Mouse (Mus musculus): ENCODE data around the gene Cort. TPM values are rescaled to one million over a fixed set of nuclear protein-coding genes. Genes with fewer than 3 reads are reported as not detected.
A peak's percentile ranks its signal among the peaks of the same experiment; 100 is the strongest.

The Cort gene
- polyA plus RNA-seq, 1 experiment from 2014 or later, result 0.30 TPM

GRCm38 (mm10) chr4:149079629-149080028, 46.9 kb downstream of the Cort start:
- no peak overlapping the region for H3K9ac ChIP-seq
- no peaks in the 10 kb centered on the region for H3K9me3 ChIP-seq
- peaks cover 6% of the 10 kb centered on the region for H3K36me3 ChIP-seq
- WGBS, result 88% methylated on average over 6 of the region's 6 CpGs
- no peak overlapping the region for H3K4me2 ChIP-seq (replicated peaks)
- ATAC-seq (ENCODE audit: low FRiP score, low read depth), result no peak
- H3K27me3 ChIP-seq (replicated peaks), result no peaks in the 10 kb centered on the region
- H3K27ac ChIP-seq, result no peak overlapping the region
- H3K4me3 ChIP-seq, result no peak overlapping the region
- peaks cover 12% of the 10 kb centered on the region; the same call in 1 of the 2 replicates for H3K4me1 ChIP-seq

- H3K9me3 ChIP-seq, result no peaks in the 10 kb centered on the region
- peaks cover 12% of the 10 kb centered on the region; the same call in 1 of the 2 replicates for H3K4me1 ChIP-seq
- ATAC-seq (ENCODE audit: low FRiP score, low read depth), result no peak
- no peaks in the 10 kb centered on the region for H3K27me3 ChIP-seq (replicated peaks)
- no peak overlapping the region for H3K4me3 ChIP-seq
- no peak overlapping the region for H3K27ac ChIP-seq
- peaks cover 9% of the 10 kb centered on the region for H3K36me3 ChIP-seq
- no peak overlapping the region for H3K4me2 ChIP-seq (replicated peaks)
- 54% methylated on average over 4 of the region's 4 CpGs for WGBS
- no peak overlapping the region for H3K9ac ChIP-seq
Observed at GRCm38 (mm10) chr4:149078261-149078660, 48.3 kb downstream of the Cort start.

GRCm38 (mm10) chr4:149075871-149076575, 50.5 kb downstream of the Cort start:
- 28% methylated on average over 10 of the region's 10 CpGs for WGBS
- Histone ChIP-seq H3K4me3 (no peak overlapping the region), H3K4me1 (peaks cover 9% of the 10 kb centered on the region; the same call in 1 of the 2 replicates), H3K27ac (no peak overlapping the region), H3K27me3 (replicated peaks) (no peaks in the 10 kb centered on the region), H3K4me2 (replicated peaks) (no peak overlapping the region), H3K36me3 (peaks cover 9% of the 10 kb centered on the region), H3K9me3 (no peaks in the 10 kb centered on the region), H3K9ac (no peak overlapping the region)
- ATAC-seq (ENCODE audit: low FRiP score, low read depth), result peak; percentile 64

- Histone ChIP-seq H3K27ac (no peak overlapping the region), H3K27me3 (replicated peaks) (no peaks in the 10 kb centered on the region), H3K36me3 (peaks cover 9% of the 10 kb centered on the region), H3K4me3 (no peak overlapping the region), H3K4me2 (replicated peaks) (no peak overlapping the region), H3K9ac (no peak overlapping the region), H3K9me3 (no peaks in the 10 kb centered on the region), H3K4me1 (peaks cover 10% of the 10 kb centered on the region; the same call in 1 of the 2 replicates)
- WGBS, result 97% methylated on average over 13 of the region's 13 CpGs
- no peak for ATAC-seq (ENCODE audit: low FRiP score, low read depth)
Observed at GRCm38 (mm10) chr4:149075073-149075472, 51.5 kb downstream of the Cort start.

Other genes with a start within 250 kb of the Cort start
- 53.7 and 56.8 TPM in 2 replicates for gene Pex14, start 26.9 kb downstream of the Cort start, polyA plus RNA-seq (2016; fragmentation: Nextera tagmentation; extraction: Ambion mirVana)
- 33.3 and 36.0 TPM in 2 replicates for gene Dffa, start 22.6 kb downstream of the Cort start, polyA plus RNA-seq (2016; fragmentation: Nextera tagmentation; extraction: Ambion mirVana)
- 27.6 and 30.7 TPM in 2 replicates for gene Cenps, start 10.9 kb upstream of the Cort start, polyA plus RNA-seq (2016; fragmentation: Nextera tagmentation; extraction: Ambion mirVana)
- gene Pgd, start 40.0 kb upstream of the Cort start, polyA plus RNA-seq (2016; fragmentation: Nextera tagmentation; extraction: Ambion mirVana), result 127 TPM in 2 replicates
- gene Kif1b, start 180.9 kb upstream of the Cort start, polyA plus RNA-seq (2016; fragmentation: Nextera tagmentation; extraction: Ambion mirVana), result 111 and 136 TPM in 2 replicates